Mouse (Mus musculus) thymus, adult 2 months (tissue): Measurements from ENCODE around the gene Pappa2. TPM values are rescaled to one million over a fixed set of nuclear protein-coding genes. Genes with fewer than 3 reads are reported as not detected.

Experiments used
- DNase-seq: peaks from one replicate; pipeline ENCODE4 v3.0.0; 2021
- H3K27ac ChIP-seq: fragments of 200-500 bp; 2 replicates; pipeline ENCODE4 v1.5.1; 2012; ENCODE audit warnings: low read length, control low read depth; ENCODE audit not compliant: control insufficient read depth, insufficient read depth
- H3K27me3 ChIP-seq: fragments of 200-500 bp; 2 replicates; pipeline ENCODE4 v1.6.1; 2012; ENCODE audit warnings: mild to moderate bottlenecking, low read length, moderate library complexity, mixed read lengths; ENCODE audit not compliant: control insufficient read depth, insufficient read depth
- H3K36me3 ChIP-seq: fragments of 200-500 bp; 2 replicates; pipeline ENCODE4 v1.6.1; 2012; ENCODE audit warnings: mild to moderate bottlenecking, low read length, moderate library complexity; ENCODE audit not compliant: control insufficient read depth, insufficient read depth
- H3K4me1 ChIP-seq: fragments of 200-500 bp; replicated peaks from 2 replicates; pipeline ENCODE4 v1.6.1; 2012; ENCODE audit warnings: low read length; ENCODE audit not compliant: control insufficient read depth, insufficient read depth
- H3K4me3 ChIP-seq: fragments of 200-500 bp; 2 replicates; pipeline ENCODE4 v1.5.1; 2012; ENCODE audit warnings: mild to moderate bottlenecking, low read length, control low read depth, moderate library complexity; ENCODE audit not compliant: control insufficient read depth, insufficient read depth
- CTCF ChIP-seq: fragments of 200-500 bp; IDR thresholded peaks from 2 replicates; pipeline ENCODE4 v1.5.1; 2012; ENCODE audit warnings: mild to moderate bottlenecking, control low read depth, low read length, moderate library complexity, borderline replicate concordance; ENCODE audit not compliant: control insufficient read depth, poor library complexity, insufficient read depth; ENCODE audit errors: extremely low read depth
- POLR2A ChIP-seq: fragments of 200-500 bp; IDR thresholded peaks from 2 replicates; pipeline ENCODE4 v1.6.1; 2012; ENCODE audit warnings: mild to moderate bottlenecking, low read length, control low read depth, moderate library complexity; ENCODE audit not compliant: control insufficient read depth, poor library complexity, insufficient read depth; ENCODE audit errors: extremely low read depth
- WGBS: fragments of 180-500 bp; shearing (Covaris S2); methylation state at CpG from one replicate; pipeline ENCODE4 v1.1.7; 2018; 5-methylcytosine and 5-hydroxymethylcytosine counted together
- polyA plus RNA-seq: library from polyadenylated mRNA; depleted of rRNA; stranded (reverse); fragments of >200 nt; gene quantifications from 2 replicates; pipeline ENCODE4 v1.2.3, GENCODE M21; 2012

The Pappa2 gene
- polyA plus RNA-seq, 1 experiment: 0.62 TPM

- H3K27me3 ChIP-seq: no peaks in the 10 kb centered on the region
- H3K4me3 ChIP-seq: no peak overlapping the region
- WGBS: 89% methylated on average over 5 of the region's 5 CpGs
- no peak for DNase-seq
- no peak for TF ChIP-seq CTCF
- TF ChIP-seq POLR2A: no peak
- no peak overlapping the region for H3K27ac ChIP-seq
- no peaks in the 10 kb centered on the region for H3K4me1 ChIP-seq
- no peaks in the 10 kb centered on the region for H3K36me3 ChIP-seq
These were observed 239.3 kb downstream of the Pappa2 start for GRCm38 (mm10) chr1:158740949-158741348.

GRCm38 (mm10) chr1:158740161-158740766, 240.0 kb downstream of the Pappa2 start:
- TF ChIP-seq POLR2A (no peak), CTCF (no peak)
- no peak for DNase-seq
- Histone ChIP-seq H3K27ac (no peak overlapping the region), H3K36me3 (no peaks in the 10 kb centered on the region), H3K4me1 (no peaks in the 10 kb centered on the region), H3K27me3 (no peaks in the 10 kb centered on the region), H3K4me3 (no peak overlapping the region)
- WGBS: 89% methylated on average over 6 of the region's 6 CpGs

- no peak overlapping the region for H3K4me3 ChIP-seq
- no peak for DNase-seq
- WGBS: 63% methylated on average over 5 of the region's 5 CpGs
- H3K36me3 ChIP-seq: no peaks in the 10 kb centered on the region
- H3K4me1 ChIP-seq: no peaks in the 10 kb centered on the region
- no peak for TF ChIP-seq POLR2A
- H3K27me3 ChIP-seq: no peaks in the 10 kb centered on the region
- no peak overlapping the region for H3K27ac ChIP-seq
These were observed 241.0 kb downstream of the Pappa2 start for GRCm38 (mm10) chr1:158739132-158739919.

GRCm38 (mm10) chr1:158732868-158733496, 247.3 kb downstream of the Pappa2 start:
- no peak overlapping the region for H3K4me3 ChIP-seq
- H3K27ac ChIP-seq: no peak overlapping the region

GRCm38 (mm10) chr1:158713301-158714095, 266.8 kb downstream of the Pappa2 start:
- Histone ChIP-seq H3K27ac (no peak overlapping the region), H3K27me3 (no peaks in the 10 kb centered on the region), H3K36me3 (no peaks in the 10 kb centered on the region), H3K4me3 (no peak overlapping the region), H3K4me1 (no peaks in the 10 kb centered on the region)
- no peak for TF ChIP-seq CTCF
- no peak for TF ChIP-seq POLR2A
- DNase-seq: no peak
- 72% methylated on average over 5 of the region's 5 CpGs for WGBS

More at GRCm38 (mm10) chr1:158732868-158733496, 247.3 kb downstream of the Pappa2 start:
- TF ChIP-seq POLR2A: no peak
- TF ChIP-seq CTCF: no peak
- DNase-seq: no peak
- Histone ChIP-seq H3K4me1 (no peaks in the 10 kb centered on the region), H3K36me3 (no peaks in the 10 kb centered on the region), H3K27me3 (no peaks in the 10 kb centered on the region)
- 69% methylated on average over 4 of the region's 4 CpGs for WGBS

GRCm38 (mm10) chr1:158701336-158701735, 279.0 kb downstream of the Pappa2 start:
- Histone ChIP-seq H3K27ac (no peak overlapping the region), H3K27me3 (no peaks in the 10 kb centered on the region), H3K36me3 (no peaks in the 10 kb centered on the region), H3K4me3 (no peak overlapping the region), H3K4me1 (no peaks in the 10 kb centered on the region)
- 80% methylated on average over 1 of the region's 1 CpGs for WGBS
- DNase-seq: no peak
- TF ChIP-seq POLR2A (no peak), CTCF (no peak)
